Mouse (Mus musculus): ENCODE measurements around the gene Gimap1.

DNA sequence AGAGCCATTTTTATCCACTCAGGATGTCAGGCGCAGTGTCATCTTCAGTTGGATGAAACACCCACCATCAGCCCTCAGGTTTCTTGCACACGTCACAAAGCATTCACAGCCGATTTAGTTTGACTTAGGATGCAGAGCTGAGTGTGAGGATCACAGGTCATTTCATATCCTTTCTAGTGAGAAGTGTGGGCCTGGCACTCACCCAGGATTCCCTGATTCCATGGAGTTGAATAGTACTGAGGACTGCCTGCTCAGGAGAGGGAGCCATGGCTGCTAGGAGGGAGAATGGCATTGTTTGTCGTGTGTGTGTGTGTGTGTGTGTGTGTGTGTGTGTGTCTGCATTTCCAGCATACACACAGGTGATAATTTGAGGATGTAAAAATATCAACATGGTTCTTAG, 18.5 kb upstream of the Gimap1 start:
- TF ChIP-seq USF1 (IDR thresholded peaks at IDR 0.05; ENCODE audit: low read depth) (no peak), CEBPB (IDR thresholded peaks at IDR 0.05; ENCODE audit: insufficient read depth, poor library complexity, severe bottlenecking) (no peak), MYOG (IDR thresholded peaks at IDR 0.05; ENCODE audit: control insufficient read depth in 1 of 3, insufficient read depth in 1 of 3, insufficient read length in 2 of 3, low read depth in 2 of 3) (no peak), TCF12 (IDR thresholded peaks at IDR 0.05; ENCODE audit: insufficient read depth, poor library complexity, severe bottlenecking) (no peak), POLR2AphosphoS2 (IDR thresholded peaks at IDR 0.05; ENCODE audit: insufficient read length, low read depth) (no peak), POLR2A (IDR thresholded peaks at IDR 0.05; ENCODE audit: insufficient read length, low read depth) (no peak), MYOD1 (IDR thresholded peaks at IDR 0.05; ENCODE audit: control insufficient read depth in 1 of 3, insufficient read length in 2 of 3, low read depth in 2 of 3) (no peak)
